Mouse (Mus musculus): Measurements from ENCODE around the gene Olfr480. TPM values are rescaled to one million over a fixed set of nuclear protein-coding genes. Genes with fewer than 3 reads are reported as not detected.

Gene Olfr480
- not detected for total RNA-seq (2021)
- long read RNA-seq, experiment 1 = 0 reads
- long read RNA-seq, experiment 2 = 0 reads

DNA sequence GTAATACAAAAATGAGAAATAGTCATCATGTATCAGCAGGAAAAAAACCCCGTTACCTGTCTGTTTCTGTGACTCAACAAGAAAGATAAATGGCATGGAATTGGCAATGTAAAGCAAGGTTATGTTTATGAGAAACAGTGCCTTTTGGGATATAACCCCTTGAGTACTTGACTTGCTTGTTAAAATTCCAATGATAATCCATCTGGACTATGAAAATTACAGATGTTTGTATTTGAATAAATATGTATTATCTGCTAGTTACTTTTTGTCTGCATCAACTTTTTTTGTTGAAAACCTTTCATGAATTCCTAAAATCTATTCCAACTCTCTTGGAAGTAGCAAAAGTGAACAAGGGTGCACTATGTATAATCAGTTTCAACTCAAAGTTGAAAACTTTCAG, at the start of gene Olfr480:
TSS of gene Olfr480 (minus strand) at position 101 of the 400 bp plus-strand sequence.
- DNase-seq = no peak

DNA sequence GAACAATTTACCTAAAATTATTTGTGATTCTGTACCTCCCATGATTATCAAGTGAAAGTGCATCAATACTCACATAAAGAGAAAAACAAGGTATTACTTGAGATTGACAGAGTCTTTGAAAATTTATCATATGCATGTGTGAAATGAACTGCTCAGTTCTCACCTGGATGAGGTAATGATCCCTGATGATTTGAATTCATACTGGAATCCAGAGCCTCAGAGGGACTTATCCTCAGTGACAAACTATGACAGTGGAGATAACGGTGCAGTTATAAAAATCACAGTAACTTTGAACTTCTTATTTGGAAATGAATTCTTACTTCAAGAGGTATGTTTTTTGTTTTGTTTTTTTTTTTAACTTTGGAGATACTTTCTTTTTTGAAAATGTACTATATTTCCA, 33.4 kb upstream of the Olfr480 start, which contains the start of gene Olfr483:
TSS of gene Olfr483 (plus strand) at position 301 of the 400 bp plus-strand sequence.
- DNase-seq = no peak

DNA sequence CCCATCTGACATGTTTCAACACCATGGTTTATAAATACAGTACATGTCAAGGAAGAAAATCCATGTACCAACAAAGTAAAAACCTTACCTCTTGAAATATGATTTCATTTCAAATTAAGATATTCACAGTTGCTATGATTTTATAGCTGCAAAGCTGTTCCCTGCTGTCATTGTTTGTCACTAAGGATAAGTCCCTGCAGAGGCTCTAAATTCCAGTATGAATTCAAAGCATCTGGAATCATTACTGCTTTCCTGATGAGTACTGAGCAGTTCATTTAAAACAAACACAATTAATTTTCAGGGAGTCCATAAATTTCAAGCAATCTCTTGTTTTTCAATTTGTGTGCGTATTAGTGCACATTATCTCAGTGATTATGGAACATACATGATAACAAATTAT, 30.3 kb upstream of the Olfr480 start, which contains the start of gene Olfr482:
TSS of gene Olfr482 (minus strand) at position 101 of the 400 bp plus-strand sequence.
- DNase-seq = no peak

DNA sequence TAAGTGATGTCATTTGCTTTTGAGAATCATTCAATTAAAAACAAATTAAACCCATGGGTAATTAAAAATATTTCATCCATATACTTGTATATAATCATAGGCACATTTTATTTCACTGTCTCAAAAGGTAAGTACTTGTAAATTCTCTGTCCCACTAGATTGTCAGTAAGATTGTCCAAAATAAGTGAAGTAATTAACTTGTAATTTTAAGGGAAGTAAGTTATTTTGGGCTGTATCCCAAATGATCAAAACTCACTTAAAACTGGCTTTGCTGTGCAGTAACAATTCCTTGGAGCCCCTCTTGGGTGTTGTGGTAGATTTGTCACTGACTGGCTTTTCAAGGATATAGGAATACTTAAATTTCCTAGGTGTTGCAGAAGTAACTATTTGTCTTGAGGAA, 12.4 kb upstream of the Olfr480 start, which contains the start of gene Olfr481:
TSS of gene Olfr481 (plus strand) at position 301 of the 400 bp plus-strand sequence.
- DNase-seq = no peak

DNA sequence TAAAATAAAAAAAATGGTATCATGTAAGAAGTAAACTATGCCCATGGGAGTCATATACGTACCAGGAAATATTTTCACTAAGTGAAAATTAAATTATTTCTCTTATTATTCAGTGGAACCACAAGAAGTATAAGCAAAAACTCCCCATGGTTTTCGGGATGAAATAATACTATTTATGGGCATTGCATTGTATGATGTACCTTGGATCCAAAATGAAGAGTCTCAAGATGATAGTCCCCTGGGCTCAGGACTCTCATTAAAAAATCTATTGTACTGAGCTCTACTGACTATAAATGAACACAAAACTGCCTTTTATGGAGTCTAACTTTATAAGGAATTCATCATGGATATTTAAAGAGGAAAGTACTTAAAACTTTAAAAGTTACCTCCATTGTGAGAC, 16.8 kb downstream of the Olfr480 start, which contains the start of gene Olfr479:
TSS of gene Olfr479 (plus strand) at position 301 of the 400 bp plus-strand sequence.
- no peak for DNase-seq

DNA sequence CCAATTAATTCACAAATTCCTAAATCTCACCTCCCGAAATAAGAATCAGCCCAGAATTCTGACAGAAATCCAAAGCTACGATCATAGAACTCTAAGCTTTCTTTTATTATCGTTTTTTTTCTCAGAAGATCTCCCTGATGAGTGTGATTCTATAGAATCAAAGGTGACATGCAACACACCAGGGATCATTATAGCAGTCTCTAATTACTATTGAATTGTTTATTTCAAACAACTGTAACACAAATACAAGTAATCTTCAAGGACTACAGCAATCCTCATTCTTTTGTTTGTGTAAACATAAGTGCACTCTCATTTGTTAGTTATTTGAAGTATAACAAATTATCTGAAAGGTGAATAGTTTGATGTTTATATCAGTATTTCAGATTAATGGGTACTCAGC, 33.3 kb downstream of the Olfr480 start, which contains the start of gene Olfr478:
TSS of gene Olfr478 (minus strand) at position 101 of the 400 bp plus-strand sequence.
- no peak for DNase-seq

Other genes starting within 250 kb of the Olfr480 start
- gene Olfr469, start 241.8 kb downstream of the Olfr480 start, total RNA-seq (2021) = not detected
- gene Olfr470, start 219.9 kb downstream of the Olfr480 start, total RNA-seq (2021) = not detected
- not detected for gene Olfr472, start 169.4 kb downstream of the Olfr480 start, total RNA-seq (2021)
- not detected for gene Olfr473, start 136.9 kb downstream of the Olfr480 start, total RNA-seq (2021)
- gene Olfr474, start 112.7 kb downstream of the Olfr480 start, total RNA-seq (2021) = not detected
- not detected for gene Olfr476, start 102.5 kb downstream of the Olfr480 start, total RNA-seq (2021)
- gene Olfr477, start 80.7 kb downstream of the Olfr480 start, total RNA-seq (2021) = under 1 TPM in 1 of 2 experiments, not detected in 1; 0.09 TPM
- not detected for gene Olfr478, start 33.4 kb downstream of the Olfr480 start, total RNA-seq (2021)
- not detected for gene Olfr479, start 16.7 kb downstream of the Olfr480 start, total RNA-seq (2021)
- gene Olfr481, start 12.5 kb upstream of the Olfr480 start, total RNA-seq (2021) = not detected
- 1 to 10 TPM; 1.7 TPM for gene Olfr482, start 30.2 kb upstream of the Olfr480 start, total RNA-seq (2021)
- gene Olfr483, start 33.5 kb upstream of the Olfr480 start, total RNA-seq (2021) = not detected
- gene Olfr484, start 60.1 kb upstream of the Olfr480 start, total RNA-seq (2021) = not detected
- not detected for gene Olfr485, start 92.5 kb upstream of the Olfr480 start, total RNA-seq (2021)
- not detected for gene Olfr486, start 105.4 kb upstream of the Olfr480 start, total RNA-seq (2021)
- gene Olfr487, start 147.3 kb upstream of the Olfr480 start, total RNA-seq (2021) = not detected
- not detected for gene Olfr488, start 191.0 kb upstream of the Olfr480 start, total RNA-seq (2021)
- not detected for gene Olfr490, start 221.6 kb upstream of the Olfr480 start, total RNA-seq (2021)
- gene Olfr491, start 246.1 kb upstream of the Olfr480 start, total RNA-seq (2021) = not detected

Data from adrenal gland, postnatal 10 days (tissue).